In genomic region chr5:141852175-141852574, GRCm38 (mm10) we compare ENCODE assay signal across 9 mouse cellular contexts.
DNase-seq lines count a peak whose midpoint lies in the region; ATAC-seq lines count a peak whose summit lies in the region.
"Had no signal": no experiment of that assay in that cellular context is flagged by ENCODE, and none has a peak within 500 bp of the region (broad histone marks: within the 10 kb centered on the region; RNA-seq: fewer than 3 reads in every experiment).

No protein-coding gene starts in this region.

- peak; percentile 36; the same call in 1 of the 2 replicates for ATAC-seq in lung, embryonic 16.5 days (ENCODE audit: low read depth)
- peak; percentile 81 for ATAC-seq in stomach, embryonic 15.5 days (ENCODE audit: insufficient read depth, low FRiP score, low read depth)
- ATAC-seq in forebrain, embryonic 15.5 days (replicated peaks): no peak

- no peak overlapping the region for H3K9ac ChIP-seq in lung, embryonic 16.5 days (ENCODE audit: low read length)
- H3K9ac ChIP-seq in stomach, embryonic 15.5 days: no peak overlapping the region
- H3K9ac ChIP-seq in forebrain, embryonic 15.5 days (replicated peaks): no peak overlapping the region

- H3K27ac ChIP-seq in lung, embryonic 16.5 days (ENCODE audit: low read length): no peak overlapping the region
- no peak overlapping the region for H3K27ac ChIP-seq in stomach, embryonic 15.5 days
- no peak overlapping the region for H3K27ac ChIP-seq in forebrain, embryonic 15.5 days (replicated peaks)

- 14% methylated on average over 8 of the region's 8 CpGs for WGBS in lung, embryonic 16.5 days
- WGBS in stomach, embryonic 15.5 days: 23% methylated on average over 8 of the region's 8 CpGs
- 45% methylated on average over 8 of the region's 8 CpGs for WGBS in forebrain, embryonic 15.5 days

- H3K9me3 ChIP-seq in lung, embryonic 16.5 days (ENCODE audit: control insufficient read depth, low read length): peaks cover 3% of the 10 kb centered on the region; the same call in 1 of the 2 replicates
- no peaks in the 10 kb centered on the region for H3K9me3 ChIP-seq in stomach, embryonic 15.5 days
- no peaks in the 10 kb centered on the region for H3K9me3 ChIP-seq in forebrain, embryonic 15.5 days

- no peak overlapping the region for H3K4me3 ChIP-seq in lung, embryonic 16.5 days (ENCODE audit: low read length)
- H3K4me3 ChIP-seq in stomach, embryonic 15.5 days (replicated peaks): no peak overlapping the region
- no peak overlapping the region for H3K4me3 ChIP-seq in forebrain, embryonic 15.5 days

- no peaks in the 10 kb centered on the region for H3K27me3 ChIP-seq in lung, embryonic 16.5 days (ENCODE audit: control insufficient read depth, insufficient read depth, low read depth, low read length)
- H3K27me3 ChIP-seq in stomach, embryonic 15.5 days (replicated peaks): no peaks in the 10 kb centered on the region
- no peaks in the 10 kb centered on the region for H3K27me3 ChIP-seq in forebrain, embryonic 15.5 days

- no peak for DNase-seq in lung, postnatal 36 days
- peak; percentile 27 for DNase-seq in forelimb bud, embryonic 11.5 days (ENCODE audit: low read depth, low spot score)
- DNase-seq in kidney, postnatal 10 days: peak; percentile 71
- DNase-seq in urinary bladder, postnatal 4 days (ENCODE audit: low spot score in 2 of 2): no peak
- DNase-seq in T-cell, adult 2 months (ENCODE audit: low spot score): no peak

- H3K36me3 ChIP-seq in lung, embryonic 16.5 days (ENCODE audit: control insufficient read depth, insufficient read depth, low read length): no peaks in the 10 kb centered on the region
- no peaks in the 10 kb centered on the region for H3K36me3 ChIP-seq in stomach, embryonic 15.5 days
- no peaks in the 10 kb centered on the region for H3K36me3 ChIP-seq in forebrain, embryonic 15.5 days
- H3K36me3 ChIP-seq: G1E had no signal

- H3K4me1 ChIP-seq in lung, embryonic 16.5 days (replicated peaks; ENCODE audit: control insufficient read depth, insufficient read depth, low read length): peaks cover 3% of the 10 kb centered on the region; the same call in 1 of the 2 replicates
- peaks cover 6% of the 10 kb centered on the region; the same call in 1 of the 2 replicates for H3K4me1 ChIP-seq in stomach, embryonic 15.5 days
- peaks cover 5% of the 10 kb centered on the region; the same call in 1 of the 2 replicates for H3K4me1 ChIP-seq in forebrain, embryonic 15.5 days

- no peak overlapping the region for H3K4me2 ChIP-seq in lung, embryonic 16.5 days (ENCODE audit: low read depth, low read length)
- no peak overlapping the region for H3K4me2 ChIP-seq in stomach, embryonic 15.5 days
- H3K4me2 ChIP-seq in forebrain, embryonic 15.5 days (replicated peaks): no peak overlapping the region

Comparison
In these comparisons a context has a peak if more than half of its experiments do, and no peak if none do; other contexts are left out.
1. DNase-seq: peak in forelimb bud, embryonic 11.5 days (single experiment) and kidney, postnatal 10 days (single experiment); none in lung, postnatal 36 days (single experiment), urinary bladder, postnatal 4 days (0 of 2) and T-cell, adult 2 months (single experiment).